Mouse (Mus musculus) small intestine, adult 2 months (tissue): ENCODE measurements at regions not wholly inside any gene's neighbourhood (a gene's known extent, or its start where the extent isn't known, plus 50 kb on each side); places are given as distances from the start of the nearest gene placed in this dataset.

Experiments
- H3K27ac ChIP-seq: fragments of 200-500 bp; 2 replicates; pipeline ENCODE4 v1.5.1; 2012; ENCODE audit warnings: low read depth, low read length, control low read depth, inconsistent platforms; ENCODE audit not compliant: insufficient read depth
- H3K27me3 ChIP-seq: fragments of 200-500 bp; 2 replicates; pipeline ENCODE4 v1.6.1; 2012; ENCODE audit warnings: mild to moderate bottlenecking, moderate library complexity, low read length, inconsistent platforms; ENCODE audit not compliant: control insufficient read depth, insufficient read depth
- H3K36me3 ChIP-seq: fragments of 200-500 bp; 2 replicates; pipeline ENCODE4 v1.6.1; 2012; ENCODE audit warnings: mild to moderate bottlenecking, low read length, control low read depth, inconsistent platforms; ENCODE audit not compliant: control insufficient read depth, insufficient read depth
- H3K4me1 ChIP-seq: fragments of 200-500 bp; 2 replicates; pipeline ENCODE4 v1.6.1; 2012; ENCODE audit warnings: low read length, inconsistent platforms, mixed read lengths; ENCODE audit not compliant: control insufficient read depth, insufficient read depth, insufficient read length
- H3K4me3 ChIP-seq: fragments of 200-500 bp; 2 replicates; pipeline ENCODE4 v1.5.1; 2012; ENCODE audit warnings: low read depth, mild to moderate bottlenecking, control low read depth, inconsistent platforms, low read length, moderate library complexity
- CTCF ChIP-seq: fragments of 200-500 bp; IDR thresholded peaks from 2 replicates; pipeline ENCODE4 v1.5.1; 2012; ENCODE audit warnings: low read depth, mild to moderate bottlenecking, control low read depth, inconsistent platforms, low read length, moderate library complexity, mixed read lengths; ENCODE audit not compliant: insufficient replicate concordance, insufficient read length; ENCODE audit errors: extremely low read depth
- POLR2A ChIP-seq: fragments of 200-500 bp; IDR thresholded peaks from 2 replicates; pipeline ENCODE4 v1.6.1; 2012; ENCODE audit warnings: low read depth, mild to moderate bottlenecking, control low read depth, inconsistent platforms, low read length, moderate library complexity
- WGBS: fragments of 180-500 bp; shearing (Covaris S2); methylation state at CpG from one replicate; pipeline ENCODE4 v1.1.7; 2018; 5-methylcytosine and 5-hydroxymethylcytosine counted together

GRCm38 (mm10) chr15:94049638-94050273 is 415.5 kb downstream of the Adamts20 start:
- no peaks in the 10 kb centered on the region for H3K4me1 ChIP-seq
- TF ChIP-seq POLR2A, result no peak
- no peak for TF ChIP-seq CTCF
- WGBS, result 48% methylated on average over 5 of the region's 5 CpGs
- no peaks in the 10 kb centered on the region for H3K27me3 ChIP-seq
- no peak overlapping the region for H3K27ac ChIP-seq
- H3K4me3 ChIP-seq, result no peak overlapping the region
- H3K36me3 ChIP-seq, result no peaks in the 10 kb centered on the region

GRCm38 (mm10) chr15:94046186-94046585 is 419.0 kb downstream of the Adamts20 start:
- no peaks in the 10 kb centered on the region for H3K36me3 ChIP-seq
- no peak overlapping the region for H3K27ac ChIP-seq
- no peak overlapping the region for H3K4me3 ChIP-seq
- no peaks in the 10 kb centered on the region for H3K4me1 ChIP-seq
- no peaks in the 10 kb centered on the region for H3K27me3 ChIP-seq
- WGBS, result 82% methylated on average over 6 of the region's 6 CpGs
- TF ChIP-seq POLR2A (no peak), CTCF (no peak)

GRCm38 (mm10) chr15:94045131-94045756 is 420.0 kb downstream of the Adamts20 start:
- H3K4me3 ChIP-seq, result no peak overlapping the region
- no peaks in the 10 kb centered on the region for H3K27me3 ChIP-seq
- no peaks in the 10 kb centered on the region for H3K4me1 ChIP-seq
- no peak overlapping the region for H3K27ac ChIP-seq
- H3K36me3 ChIP-seq, result no peaks in the 10 kb centered on the region
- 53% methylated on average over 18 of the region's 18 CpGs for WGBS
- TF ChIP-seq POLR2A (no peak), CTCF (no peak)

- no peak for TF ChIP-seq CTCF
- 57% methylated on average over 2 of the region's 2 CpGs for WGBS
Observed at GRCm38 (mm10) chr15:94032957-94033356, 432.3 kb downstream of the Adamts20 start.

GRCm38 (mm10) chr15:94025996-94026696 is 430.5 kb upstream of the Prickle1 start:
- WGBS, result 67% methylated on average over 16 of the region's 16 CpGs
- H3K4me1 ChIP-seq, result no peaks in the 10 kb centered on the region
- no peak overlapping the region for H3K4me3 ChIP-seq
- H3K27me3 ChIP-seq, result no peaks in the 10 kb centered on the region
- H3K36me3 ChIP-seq, result no peaks in the 10 kb centered on the region
- H3K27ac ChIP-seq, result no peak overlapping the region
- TF ChIP-seq CTCF (no peak), POLR2A (no peak)

More at GRCm38 (mm10) chr15:94032957-94033356, 432.3 kb downstream of the Adamts20 start:
- Histone ChIP-seq H3K27ac (no peak overlapping the region), H3K4me1 (no peaks in the 10 kb centered on the region), H3K36me3 (no peaks in the 10 kb centered on the region), H3K4me3 (no peak overlapping the region), H3K27me3 (no peaks in the 10 kb centered on the region)

GRCm38 (mm10) chr15:94025239-94025971 is 429.7 kb upstream of the Prickle1 start:
- Histone ChIP-seq H3K36me3 (no peaks in the 10 kb centered on the region), H3K27ac (no peak overlapping the region), H3K4me3 (no peak overlapping the region), H3K4me1 (no peaks in the 10 kb centered on the region), H3K27me3 (no peaks in the 10 kb centered on the region)
- TF ChIP-seq POLR2A, result no peak
- no peak for TF ChIP-seq CTCF
- 83% methylated on average over 20 of the region's 20 CpGs for WGBS

- Histone ChIP-seq H3K27ac (no peak overlapping the region), H3K4me1 (no peaks in the 10 kb centered on the region), H3K27me3 (no peaks in the 10 kb centered on the region), H3K4me3 (no peak overlapping the region), H3K36me3 (no peaks in the 10 kb centered on the region)
- 63% methylated on average over 3 of the region's 3 CpGs for WGBS
- TF ChIP-seq CTCF (no peak), POLR2A (no peak)
Observed at GRCm38 (mm10) chr15:94024806-94025205, 429.1 kb upstream of the Prickle1 start.
